Mouse (Mus musculus) regulatory T cell (primary cell): Measurements from ENCODE around the gene Wfdc5.

Experiments used
- in situ Hi-C: fragments of 300-600 bp; cut with MboI, MseI; formaldehyde crosslinking; loops from one replicate; pipeline ENCODE4 v1.15.1; 2025; ENCODE audit warnings: high pct_unique_total_duplicates

The Wfdc5 gene

GRCm38 (mm10) chr2:164174649-164175395, 7.7 kb downstream of the Wfdc5 start:
- in situ Hi-C loops, result no loop called here

DNA sequence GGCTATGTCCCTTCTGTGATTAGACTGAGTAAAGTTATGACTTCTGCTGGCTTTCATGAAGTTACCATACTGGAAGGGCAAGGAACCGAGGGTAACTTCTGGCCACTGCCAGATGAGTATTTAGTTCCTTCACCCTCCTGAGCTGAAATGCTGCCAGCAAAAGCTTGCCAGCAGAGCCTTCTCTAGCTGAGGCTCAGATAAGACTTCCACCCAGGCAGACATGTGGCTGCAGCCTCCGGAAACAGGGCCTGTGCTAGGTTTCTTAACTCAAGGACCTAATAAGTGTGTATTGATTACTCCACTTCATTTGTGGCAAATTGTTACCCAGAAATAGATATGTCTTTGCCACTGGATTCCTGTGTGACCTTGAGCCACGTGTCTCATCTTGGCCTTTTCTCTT, 9.1 kb downstream of the Wfdc5 start:
- in situ Hi-C loops, result no loop called here

DNA sequence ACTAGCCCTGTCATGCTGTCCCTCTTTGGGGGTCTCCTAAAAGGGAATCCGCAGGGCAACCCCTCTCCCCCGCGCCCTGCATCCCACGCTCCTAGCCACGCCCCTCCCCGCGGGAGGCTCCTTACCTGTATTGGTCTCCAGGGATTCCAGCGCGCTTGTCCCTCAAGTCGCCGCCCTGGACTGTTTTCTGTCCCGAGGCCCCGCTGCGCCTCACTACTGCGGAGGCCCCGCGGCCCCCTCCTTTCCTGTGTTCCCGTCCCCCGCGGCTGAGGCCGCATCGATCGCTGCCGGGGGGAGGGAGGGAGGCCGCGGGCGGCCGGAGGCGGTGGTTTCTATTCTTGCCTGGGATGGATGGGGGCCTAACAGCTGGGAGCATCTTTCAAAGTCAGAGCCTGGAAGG, 11.6 kb downstream of the Wfdc5 start, which contains the start of gene Kcns1:
Gene Kcns1 (minus strand): TSS at position 212 of the 400 bp plus-strand sequence.
- in situ Hi-C loops, result no loop called here

GRCm38 (mm10) chr2:164170326-164170725, 12.2 kb downstream of the Wfdc5 start:
- in situ Hi-C loops, result no loop called here

DNA sequence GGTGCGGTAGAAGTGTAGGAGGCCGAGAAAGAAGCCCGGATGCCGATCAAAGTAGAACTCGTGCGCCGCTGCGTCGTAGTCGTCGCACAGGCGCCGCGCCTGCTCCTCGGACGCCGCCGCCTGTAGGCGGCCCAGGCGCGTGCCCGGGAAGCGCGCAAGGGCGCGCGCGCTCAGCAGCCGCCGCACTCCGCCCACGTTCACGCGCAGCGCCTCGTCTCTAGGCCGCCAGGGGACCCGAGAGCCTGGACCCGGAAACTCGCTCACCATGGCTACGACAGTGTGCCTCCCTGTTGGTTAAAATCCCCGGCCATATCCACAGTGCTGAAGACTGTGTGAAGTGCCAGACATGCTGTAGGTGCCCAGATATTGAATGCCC, 14.0 kb downstream of the Wfdc5 start:
- in situ Hi-C loops, result no loop called here

- in situ Hi-C loops, result no loop called here
Measured at GRCm38 (mm10) chr2:164167752-164168570, 14.6 kb downstream of the Wfdc5 start.

DNA sequence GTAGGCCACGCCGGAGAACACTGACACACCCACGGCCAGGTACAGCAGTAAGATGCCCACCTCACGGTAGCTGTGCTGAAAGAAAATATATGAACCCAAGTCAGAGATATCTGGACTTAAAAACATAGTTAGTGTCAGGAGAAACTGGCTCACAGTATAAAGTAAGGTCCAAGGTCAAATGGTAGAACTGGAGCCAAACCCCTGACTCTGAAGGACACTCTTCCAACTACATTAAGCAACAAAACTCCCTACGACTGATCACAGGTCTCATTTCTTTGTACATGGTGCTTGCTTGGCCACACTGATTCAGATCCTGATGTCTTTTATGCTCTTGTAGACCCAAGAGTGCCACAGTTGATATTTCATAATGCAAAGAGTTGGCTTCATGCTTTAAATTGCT, 17.6 kb downstream of the Wfdc5 start:
- in situ Hi-C loops, result no loop called here

DNA sequence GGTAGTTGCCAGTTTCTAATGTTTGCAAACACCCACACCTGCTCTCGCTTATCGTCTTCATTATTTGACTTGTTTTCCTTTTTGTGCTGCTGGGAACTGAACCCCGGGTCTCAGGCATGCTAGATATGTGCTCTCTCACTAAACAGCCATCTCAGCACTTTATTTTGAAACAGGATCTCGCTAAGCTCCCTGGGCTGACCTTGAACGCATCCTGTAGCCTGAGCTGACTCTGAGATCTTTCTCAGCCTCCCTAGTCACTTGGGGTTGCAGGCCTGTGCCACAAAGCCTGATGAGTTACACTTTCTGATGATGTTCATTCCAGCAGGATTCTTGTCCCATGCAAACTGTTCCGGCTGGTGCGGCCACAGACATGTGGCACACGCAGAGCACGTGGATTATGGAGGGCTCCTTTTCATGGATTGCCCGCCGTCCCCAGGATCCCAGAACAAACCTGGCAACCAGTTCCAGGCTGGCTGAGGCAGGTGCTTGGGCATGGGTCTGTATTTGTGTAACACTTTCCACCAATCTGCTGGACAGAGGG, 21.0 kb downstream of the Wfdc5 start:
- in situ Hi-C loops, result no loop called here

DNA sequence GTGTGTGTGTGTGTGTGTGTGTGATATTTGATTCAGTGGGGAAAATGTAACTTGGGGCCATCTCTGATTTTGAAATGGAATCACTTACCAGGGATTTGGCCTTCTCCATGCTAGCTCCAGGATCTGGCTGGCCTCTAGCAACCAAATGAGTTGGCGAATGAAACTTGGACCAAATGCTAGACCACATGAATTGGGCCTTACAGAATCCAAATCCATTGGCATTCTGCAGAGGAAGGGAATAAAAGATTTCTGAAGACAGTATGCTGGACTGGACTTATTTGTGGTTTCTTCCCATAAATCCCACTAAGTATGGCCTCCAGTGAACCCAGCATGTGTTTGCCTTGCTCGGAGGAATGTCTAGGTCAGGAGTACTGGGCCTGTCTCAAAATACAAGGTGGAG, 23.7 kb downstream of the Wfdc5 start:
- in situ Hi-C loops, result no loop called here

- in situ Hi-C loops, result no loop called here
Measured at GRCm38 (mm10) chr2:164156158-164156557, 26.4 kb downstream of the Wfdc5 start.

DNA sequence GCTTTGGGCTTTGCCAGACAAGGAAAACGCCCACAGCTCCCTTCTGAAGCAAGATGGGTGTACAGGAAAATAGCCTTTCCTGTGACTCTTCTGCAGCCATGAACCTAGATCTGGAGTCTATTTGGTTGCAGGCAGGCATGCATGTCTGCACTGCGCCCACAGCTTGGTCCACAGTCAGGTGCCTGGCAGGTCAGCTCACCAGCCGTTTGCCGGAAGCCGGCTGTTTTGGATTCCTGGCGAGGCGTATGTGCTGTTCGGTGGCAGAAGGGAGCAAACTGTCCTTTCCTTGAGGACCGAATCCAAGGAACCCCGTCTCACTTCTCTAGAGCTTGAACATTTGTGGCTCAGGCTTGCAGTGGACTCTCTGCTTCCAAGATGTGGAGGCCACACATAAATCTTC, 28.5 kb downstream of the Wfdc5 start:
- in situ Hi-C loops, result no loop called here

DNA sequence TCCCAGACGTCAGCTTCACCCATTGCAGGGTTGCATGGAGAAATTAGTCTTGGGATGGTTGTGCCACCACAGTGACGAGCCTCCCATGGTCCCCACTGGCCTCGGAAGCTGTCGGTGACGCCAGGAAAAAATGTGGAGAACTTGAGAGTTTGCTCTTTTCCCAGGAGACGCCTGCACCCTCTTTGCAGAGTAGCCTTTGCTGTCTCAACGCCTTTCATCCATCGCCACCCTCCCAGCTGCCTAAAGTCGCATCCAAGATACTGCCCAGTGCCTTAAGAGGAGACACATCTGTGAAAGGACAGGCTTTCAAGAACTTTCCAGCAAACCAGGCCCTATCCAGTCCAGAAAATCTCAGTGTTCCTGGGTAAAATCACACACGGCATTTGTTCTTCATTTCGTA, 30.2 kb downstream of the Wfdc5 start:
- in situ Hi-C loops, result no loop called here

- in situ Hi-C loops, result no loop called here
Measured at GRCm38 (mm10) chr2:164150086-164150760, 32.3 kb downstream of the Wfdc5 start.

DNA sequence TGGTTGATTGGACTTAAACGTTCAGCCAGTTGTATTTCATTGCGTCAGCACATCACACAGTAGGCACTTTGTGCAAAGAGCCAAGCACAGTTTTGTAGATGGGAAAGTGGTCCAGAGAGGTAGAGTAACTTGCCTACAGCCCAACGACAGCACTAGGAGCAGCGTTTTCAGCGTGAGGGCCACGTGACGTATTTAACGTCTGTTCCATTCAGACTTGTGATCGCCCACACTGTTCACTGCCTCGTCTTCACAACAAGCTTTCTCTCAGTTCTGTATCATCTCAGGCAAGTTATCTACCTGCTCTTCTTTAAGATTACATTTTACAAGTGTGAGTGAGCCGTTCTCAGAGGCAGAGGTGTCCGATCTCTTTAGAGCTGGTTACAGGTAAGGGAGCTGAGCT, 36.0 kb downstream of the Wfdc5 start:
- in situ Hi-C loops, result no loop called here

DNA sequence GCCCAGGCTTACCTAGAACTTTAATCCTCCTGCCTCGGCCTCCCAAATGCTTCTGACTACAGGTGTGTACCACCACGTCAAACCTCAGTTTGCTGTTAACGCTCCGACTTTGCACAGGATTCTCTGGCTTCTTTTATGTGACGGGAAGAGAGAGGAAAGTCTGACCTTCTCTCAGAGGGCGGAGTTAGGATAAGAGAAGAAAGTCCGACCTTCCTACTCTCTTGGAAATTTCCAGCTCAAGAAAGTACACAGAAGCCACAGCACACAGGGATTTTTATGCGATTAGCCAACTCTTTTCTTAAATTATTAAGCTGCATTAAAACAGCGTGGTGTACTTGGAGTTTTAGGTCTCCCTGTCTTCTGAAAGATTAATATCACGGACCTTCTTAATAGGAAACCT, 38.0 kb downstream of the Wfdc5 start:
- in situ Hi-C loops, result no loop called here

DNA sequence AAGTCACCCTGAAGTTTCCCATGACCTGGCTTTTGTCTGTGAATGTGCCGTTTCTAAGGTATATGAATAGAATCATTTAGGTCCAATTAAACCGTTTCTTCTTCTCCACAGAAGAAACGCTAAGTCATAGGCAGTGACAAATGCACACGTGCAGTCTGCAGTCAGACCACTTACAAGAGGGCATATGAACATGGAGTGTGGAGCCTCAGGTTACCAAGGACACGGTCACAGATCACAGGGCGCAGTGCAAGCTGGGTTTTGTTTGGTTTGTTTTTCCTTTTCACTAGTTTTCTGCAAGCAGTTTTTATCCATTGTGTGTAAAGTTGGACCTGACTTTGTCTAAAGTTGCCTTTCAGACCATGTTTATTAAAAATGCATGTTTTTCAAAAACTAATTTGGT, 38.5 kb downstream of the Wfdc5 start:
- in situ Hi-C loops, result no loop called here

- in situ Hi-C loops, result no loop called here
Measured at GRCm38 (mm10) chr2:164142021-164142420, 40.5 kb downstream of the Wfdc5 start.

GRCm38 (mm10) chr2:164137754-164138153, 44.8 kb downstream of the Wfdc5 start:
- in situ Hi-C loops, result no loop called here

DNA sequence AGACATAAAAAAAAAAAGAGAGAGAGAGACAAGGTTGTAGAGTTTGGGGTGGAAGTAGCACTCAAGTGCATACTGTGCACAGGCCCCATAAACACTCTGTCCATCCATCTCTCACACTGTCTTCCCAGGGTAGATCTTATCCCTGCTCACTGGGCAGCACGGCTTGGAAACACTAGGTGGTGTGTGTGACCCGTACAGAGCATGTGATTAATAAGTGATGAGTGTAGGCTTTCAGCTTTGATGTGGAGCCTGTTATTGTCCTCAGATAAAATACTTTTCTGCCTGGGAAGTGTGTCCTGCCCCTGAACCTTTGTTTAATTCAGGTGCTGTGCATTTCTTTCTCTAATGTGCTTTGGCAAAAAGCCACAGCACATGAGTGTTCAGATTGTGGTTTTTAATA, 46.1 kb downstream of the Wfdc5 start:
- in situ Hi-C loops, result no loop called here

- in situ Hi-C loops, result no loop called here
Measured at GRCm38 (mm10) chr2:164135367-164135766, 47.2 kb downstream of the Wfdc5 start.

DNA sequence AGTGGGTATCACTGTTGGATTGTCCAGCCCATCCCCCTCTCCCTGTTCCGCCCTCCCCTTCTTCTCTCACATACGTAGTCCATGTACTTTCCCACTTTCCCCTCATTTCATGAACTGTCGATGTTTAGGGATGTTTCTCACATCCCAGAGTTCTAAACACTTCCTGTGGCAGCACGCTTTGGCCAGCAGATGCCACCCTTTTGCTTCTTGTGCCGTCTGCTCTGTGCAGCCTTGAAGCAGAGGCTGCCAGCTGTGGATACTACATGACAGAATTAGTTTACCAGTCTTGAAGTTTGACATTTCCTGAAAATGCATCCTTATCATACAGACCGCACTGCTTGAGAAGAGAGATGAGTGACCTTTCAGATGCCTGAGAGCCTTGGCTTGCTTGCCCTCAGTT, 48.0 kb downstream of the Wfdc5 start:
- in situ Hi-C loops, result no loop called here

DNA sequence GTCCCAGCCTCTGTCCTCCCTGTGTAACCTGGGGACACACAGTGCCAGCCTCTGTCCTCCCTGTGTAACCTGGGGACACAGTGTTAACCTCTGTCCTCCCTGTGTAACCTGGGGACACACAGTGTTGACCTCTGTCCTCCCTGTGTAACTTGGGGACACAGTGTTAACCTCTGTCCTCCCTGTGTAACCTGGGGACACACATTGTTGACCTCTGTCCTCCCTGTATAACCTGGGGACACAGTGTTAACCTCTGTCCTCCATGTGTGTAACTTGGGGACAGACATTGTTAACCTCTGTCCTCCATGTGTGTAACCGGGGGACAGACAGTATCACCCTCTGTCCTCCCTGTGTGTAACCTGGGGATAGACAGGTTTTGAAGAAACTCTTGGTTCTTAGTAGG, 51.0 kb downstream of the Wfdc5 start:
- in situ Hi-C loops, result no loop called here
